Comparison of ENCODE assay signal across 21 mouse cellular contexts in the genomic region with DNA sequence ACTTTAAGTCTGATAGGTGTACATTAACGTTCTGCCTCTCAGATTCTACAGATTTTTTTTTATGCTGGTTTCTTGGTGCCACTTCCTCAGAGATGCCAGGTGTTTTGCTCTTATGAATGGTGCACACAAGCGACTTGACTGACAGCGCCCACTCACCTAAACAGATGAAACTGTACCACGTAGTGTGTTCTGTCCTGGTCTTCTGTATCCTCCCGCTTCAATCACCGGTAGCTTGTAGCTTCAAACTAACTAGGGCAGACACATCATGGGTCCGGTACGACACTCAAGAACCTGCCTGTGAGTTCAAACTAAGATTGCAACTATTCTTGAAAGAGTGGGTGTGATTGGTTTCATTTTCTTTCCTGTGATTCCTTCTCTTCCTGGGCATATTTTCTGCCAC.
A peak's percentile ranks its signal among the peaks of the same experiment; 100 is the strongest.
DNase-seq lines count a peak whose midpoint lies in the region.
"Had no signal": no experiment of that assay in that cellular context is flagged by ENCODE, and none has a peak within 500 bp of the region (broad histone marks: within the 10 kb centered on the region; RNA-seq: fewer than 3 reads in every experiment).

No protein-coding gene starts in this region.

- H3K27me3 ChIP-seq in splenic B cell, adult 2 months (ENCODE audit: control insufficient read depth, insufficient read depth, low read length, poor library complexity, severe bottlenecking): no peaks in the 10 kb centered on the region
- H3K27me3 ChIP-seq: CH12.LX; embryonic facial prominence, embryonic 13.5 days; limb, embryonic 13.5 days; midbrain, embryonic 12.5 days; neural tube, embryonic 13.5 days had no signal

- no peaks in the 10 kb centered on the region for H3K36me3 ChIP-seq in splenic B cell, adult 2 months (ENCODE audit: control insufficient read depth, insufficient read depth, low read length, poor library complexity, severe bottlenecking)
- H3K36me3 ChIP-seq: embryonic facial prominence, embryonic 13.5 days; forebrain, embryonic 10.5 days; limb, embryonic 13.5 days; midbrain, embryonic 12.5 days; neural tube, embryonic 13.5 days had no signal

- DNase-seq in CD4-positive helper T cell, adult 2 months (ENCODE audit: low read depth, low spot score): peak; percentile 39
- peak; percentile 27 for DNase-seq in T-cell, adult 2 months (ENCODE audit: low spot score)
- DNase-seq in splenic B cell, adult 2 months (ENCODE audit: low read depth, low spot score): peak; percentile 17
- peak; percentile 44 for DNase-seq in thymus, postnatal 25 days
- DNase-seq in ovary, postnatal 36 days (ENCODE audit: low spot score): no peak
- DNase-seq in left cerebral cortex, adult 9 months (ENCODE audit: low spot score in 2 of 2): no peak
- no peak for DNase-seq in kidney, adult 11 months
- DNase-seq: adrenal gland, postnatal 10 days; cerebellum, adult 9-10 months; kidney, adult 9 months; kidney, postnatal 10 days; layer of hippocampus, postnatal 36 days; lung, postnatal 36 days; retina, postnatal 1 day; right cerebral cortex, postnatal 14 days had no signal

Comparison
In these comparisons a context has a peak if more than half of its experiments do, and no peak if none do; other contexts are left out.
1. DNase-seq: peak in CD4-positive helper T cell, adult 2 months (single experiment), T-cell, adult 2 months (single experiment), splenic B cell, adult 2 months (single experiment) and thymus, postnatal 25 days (single experiment); none in ovary, postnatal 36 days (single experiment), left cerebral cortex, adult 9 months (0 of 2) and kidney, adult 11 months (single experiment).